In genomic region chr8:86208812-86209262, GRCm38 (mm10) we compare ENCODE assay signal across 20 mouse cellular contexts.
DNase-seq lines count a peak whose midpoint lies in the region; ATAC-seq and TF ChIP-seq lines count a peak whose summit lies in the region.
"Had no signal": no experiment of that assay in that cellular context is flagged by ENCODE, and none has a peak within 500 bp of the region (broad histone marks: within the 10 kb centered on the region; RNA-seq: fewer than 3 reads in every experiment).

No protein-coding gene starts in this region.

- H3K4me3 ChIP-seq in heart, embryonic 12.5 days, result no peak overlapping the region
- H3K4me3 ChIP-seq in myocyte, result no peak overlapping the region
- H3K4me3 ChIP-seq: liver, embryonic 13.5 days; midbrain, embryonic 10.5 days; neural tube, embryonic 13.5 days had no signal

- peak; percentile 39 for DNase-seq in heart, adult 11 months
- peak; percentile 52 for DNase-seq in NIH3T3 (ENCODE audit: low read depth)
- DNase-seq in adrenal gland, postnatal 36 days, result peak; percentile 15 to 16
- DNase-seq in frontal cortex, postnatal 25 days (ENCODE audit: low spot score in 2 of 2), result no peak
- no peak for DNase-seq in cerebellum, postnatal 25 days
- no peak for DNase-seq in embryo, embryonic 11 days
- DNase-seq: cerebellum, postnatal 10 days; heart, postnatal 4 days; layer of hippocampus, postnatal 36 days; liver, embryonic 13.5 days; lung, postnatal 10 days; right cerebral cortex, postnatal 25 days; thymus, postnatal 14 days had no signal

- H3K4me2 ChIP-seq in heart, embryonic 12.5 days, result no peak overlapping the region
- peak overlapping the region; percentile 24 for H3K4me2 ChIP-seq in myocyte (ENCODE audit: low read depth)
- H3K4me2 ChIP-seq: liver, embryonic 13.5 days; neural tube, embryonic 13.5 days had no signal

- 0 out of 2 replicates have a peak, but pooled peaks cover 3% of the 10 kb centered on the region for H3K4me1 ChIP-seq in heart, embryonic 12.5 days (replicated peaks)
- H3K4me1 ChIP-seq: liver, embryonic 13.5 days; midbrain, embryonic 10.5 days had no signal

- no peak overlapping the region for H3K9ac ChIP-seq in heart, embryonic 12.5 days
- H3K9ac ChIP-seq: liver, embryonic 13.5 days; neural tube, embryonic 13.5 days had no signal

- H3K36me3 ChIP-seq in heart, embryonic 12.5 days, result no peaks in the 10 kb centered on the region
- H3K36me3 ChIP-seq in myocyte (ENCODE audit: control insufficient read depth, insufficient read depth), result no peaks in the 10 kb centered on the region
- H3K36me3 ChIP-seq: liver, embryonic 13.5 days; midbrain, embryonic 10.5 days; neural tube, embryonic 13.5 days had no signal

- no peak for ATAC-seq in heart, embryonic 12.5 days (ENCODE audit: insufficient number of reproducible peaks, low FRiP score)
- ATAC-seq: forebrain, embryonic 16.5 days; hindbrain, embryonic 16.5 days had no signal

- 49% methylated on average over 5 of the region's 5 CpGs for WGBS in heart, embryonic 12.5 days

- no peaks in the 10 kb centered on the region for H3K27me3 ChIP-seq in heart, embryonic 12.5 days (replicated peaks)
- no peaks in the 10 kb centered on the region for H3K27me3 ChIP-seq in myocyte (ENCODE audit: control insufficient read depth, insufficient read depth, insufficient read length)
- H3K27me3 ChIP-seq: liver, embryonic 13.5 days; neural tube, embryonic 13.5 days had no signal

- no peak for TF ChIP-seq POLR2A in myocyte (IDR thresholded peaks at IDR 0.05; ENCODE audit: insufficient read length, low read depth)

- H3K9me3 ChIP-seq in heart, embryonic 12.5 days (replicated peaks), result no peaks in the 10 kb centered on the region
- H3K9me3 ChIP-seq: liver, embryonic 13.5 days; midbrain, embryonic 10.5 days; neural tube, embryonic 13.5 days had no signal

- no peak overlapping the region for H3ac ChIP-seq in myocyte (ENCODE audit: control insufficient read depth, insufficient read length)

- no peaks in the 10 kb centered on the region for H3K79me2 ChIP-seq in myocyte (ENCODE audit: control insufficient read depth, insufficient read depth)

- H3K27ac ChIP-seq in heart, embryonic 12.5 days (ENCODE audit: poor library complexity, severe bottlenecking), result no peak overlapping the region
- H3K27ac ChIP-seq: liver, embryonic 13.5 days; midbrain, embryonic 10.5 days; neural tube, embryonic 13.5 days; stomach, postnatal 0 days had no signal

TF ChIP-seq in myocyte, 11 proteins besides CTCF, POLR2A, EP300 and RAD21:
- TF ChIP-seq USF1 (IDR thresholded peaks at IDR 0.05; ENCODE audit: low read depth) (peak; percentile 74), CEBPB (IDR thresholded peaks at IDR 0.05; ENCODE audit: insufficient read depth, poor library complexity, severe bottlenecking) (peak; percentile 45; the same call in 1 of the 2 replicates), SRF (IDR thresholded peaks at IDR 0.05; ENCODE audit: control insufficient read depth, insufficient read length, low read depth) (no peak)
TF ChIP-seq in myocyte: peak in this region for 2.

Comparison
In these comparisons a context has a peak if more than half of its experiments do, and no peak if none do; other contexts are left out.
1. DNase-seq: peak in heart, adult 11 months (single experiment), NIH3T3 (single experiment) and adrenal gland, postnatal 36 days (2 of 2); none in frontal cortex, postnatal 25 days (0 of 2), cerebellum, postnatal 25 days (0 of 2) and embryo, embryonic 11 days (single experiment).